Mouse (Mus musculus) megakaryocyte progenitor cell, adult 5-6 weeks (primary cell): ENCODE data around the gene Zfp784. TPM values are rescaled to one million over a fixed set of nuclear protein-coding genes. Genes with fewer than 3 reads are reported as not detected.

ENCODE experiments used
- ATAC-seq: replicated peaks from 2 replicates; pipeline ENCODE4 v1.8.0; 2016; ENCODE audit warnings: mild to moderate bottlenecking, moderate TSS enrichment, inconsistent platforms; ENCODE audit not compliant: poor library complexity
- total RNA-seq, 2 experiments: library from RNA; stranded (forward) in 1 of 2; stranded (reverse) in 1 of 2; fragments of 157-497, 149-512 nt in 1 of 2; fragments of 200-1000 nt in 1 of 2; gene quantifications; 2 replicates each; pipeline versions ENCODE4 v1.2.3 to v1.2.4; 2015 to 2017

Gene Zfp784
- total RNA-seq, 2 experiments from 2014 or later: 0.72 to 1.6 TPM

DNA sequence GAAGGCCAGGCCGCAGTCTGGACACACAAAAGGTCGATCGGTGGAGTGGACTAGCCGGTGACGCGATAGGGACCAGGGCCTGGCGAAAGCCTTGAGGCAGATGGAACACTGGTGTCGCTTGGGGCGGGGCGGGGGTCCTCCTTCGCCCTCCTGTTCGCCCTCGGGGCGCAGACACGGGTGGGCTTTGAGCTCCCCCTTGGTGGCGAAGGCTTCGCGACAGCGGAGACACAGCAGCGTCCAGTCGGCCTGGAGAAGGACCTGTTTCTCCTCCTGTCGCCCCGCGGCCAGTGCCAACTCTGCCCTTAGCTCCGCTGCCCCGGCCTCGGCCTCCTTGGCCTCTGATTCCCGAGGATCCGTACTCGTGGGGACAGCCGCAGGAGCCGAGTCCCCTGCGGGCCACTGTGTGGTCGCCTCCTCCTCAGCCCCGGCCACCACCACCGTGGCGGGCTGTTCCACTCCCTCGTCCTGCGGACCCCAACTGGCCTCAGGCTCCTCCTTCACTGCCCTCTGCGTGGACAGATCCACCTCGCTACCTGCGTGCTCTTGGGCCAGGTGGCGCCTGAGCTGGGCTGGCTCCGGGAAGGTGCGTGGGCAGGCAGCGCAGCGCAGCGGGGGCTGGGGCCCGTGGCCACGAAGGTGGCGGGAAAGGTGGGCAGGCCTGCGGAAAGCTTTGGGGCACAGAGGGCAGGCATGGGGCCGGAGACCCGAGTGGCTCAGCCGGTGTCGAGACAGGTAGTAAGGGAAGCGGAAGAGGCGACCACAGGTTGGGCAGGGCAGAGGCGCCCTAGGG, 44.1 kb downstream of the Zfp784 start:
- no peak for ATAC-seq

DNA sequence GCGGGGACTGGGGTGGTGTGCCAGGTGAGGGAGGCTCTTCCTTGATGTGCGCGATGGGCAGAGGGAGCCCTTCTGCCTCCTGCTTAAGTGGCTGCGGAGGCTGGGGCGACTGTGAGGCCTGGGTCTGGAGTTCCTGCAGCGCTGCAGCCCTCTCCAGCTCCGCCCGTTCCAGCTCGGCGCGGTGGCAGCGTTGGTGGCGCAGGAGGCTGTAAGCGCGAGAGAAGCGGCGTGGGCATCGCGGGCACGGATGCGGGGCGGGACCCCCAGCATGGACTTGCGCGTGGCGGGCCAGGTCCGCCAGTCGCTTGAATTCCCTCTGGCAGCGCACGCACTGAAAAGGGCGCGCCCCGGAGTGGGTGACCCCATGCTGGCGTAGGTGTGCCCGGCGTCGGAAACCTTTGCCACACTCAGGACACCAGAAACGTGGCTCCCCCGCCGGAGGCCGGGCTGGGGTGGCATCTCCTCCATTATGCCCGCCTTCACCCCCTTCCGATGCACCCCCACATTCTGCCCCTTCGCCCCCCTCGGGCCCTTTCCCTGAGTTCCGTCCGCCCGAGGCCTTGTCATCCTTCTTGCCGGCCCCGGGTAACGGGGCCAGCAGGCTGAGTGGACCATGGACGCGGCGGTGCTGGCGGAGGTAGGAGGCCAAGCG, 44.8 kb downstream of the Zfp784 start:
- ATAC-seq: no peak

DNA sequence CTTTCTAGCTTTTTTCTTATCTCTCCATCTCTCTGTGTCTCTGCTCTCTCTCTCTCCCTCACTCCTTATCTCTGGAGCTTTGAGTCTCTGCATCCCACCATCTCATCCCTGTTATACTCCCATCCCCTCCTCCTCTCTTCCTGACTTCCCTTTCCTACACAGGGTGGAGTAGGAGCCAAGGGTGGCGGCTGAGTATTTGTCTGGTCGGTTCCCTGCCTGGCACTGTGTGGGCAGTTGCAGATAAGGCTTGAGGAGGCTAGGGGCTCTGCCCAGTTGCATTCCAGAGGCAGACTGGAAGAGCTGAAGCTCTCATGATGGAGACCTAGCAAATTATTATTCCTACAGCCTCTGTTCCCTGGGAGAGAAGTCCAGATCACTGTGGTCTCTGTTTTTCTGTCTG, 50.0 kb downstream of the Zfp784 start:
- no peak for ATAC-seq

Other genes starting within 250 kb of the Zfp784 start
- gene Tmem238, start 248.8 kb downstream of the Zfp784 start, total RNA-seq (2015): 6.2 and 10.5 TPM in 2 replicates
- 5.4 and 5.5 TPM in 2 replicates for gene Tmem238, start 248.8 kb downstream of the Zfp784 start, total RNA-seq (2017)
- 1,898 and 2,111 TPM in 2 replicates for gene Rpl28, start 245.6 kb downstream of the Zfp784 start, total RNA-seq (2015)
- 686 and 710 TPM in 2 replicates for gene Rpl28, start 245.6 kb downstream of the Zfp784 start, total RNA-seq (2017)
- 280 and 341 TPM in 2 replicates for gene Ube2s, start 225.9 kb downstream of the Zfp784 start, total RNA-seq (2015)
- gene Ube2s, start 225.9 kb downstream of the Zfp784 start, total RNA-seq (2017): 169 and 190 TPM in 2 replicates
- 0.05 TPM in 1 of 2 replicates, not detected in the other for gene Shisa7, start 193.8 kb downstream of the Zfp784 start, total RNA-seq (2015)
- gene Shisa7, start 193.8 kb downstream of the Zfp784 start, total RNA-seq (2017): not detected in 2 replicates
- 9.1 and 13.4 TPM in 2 replicates for gene Isoc2b, start 168.2 kb downstream of the Zfp784 start, total RNA-seq (2015)
- gene Isoc2b, start 168.2 kb downstream of the Zfp784 start, total RNA-seq (2017): 34.9 and 98.1 TPM in 2 replicates
- gene Isoc2a, start 161.3 kb downstream of the Zfp784 start, total RNA-seq (2015): 2.4 and 3.1 TPM in 2 replicates
- gene Isoc2a, start 161.3 kb downstream of the Zfp784 start, total RNA-seq (2017): 7.3 and 8.7 TPM in 2 replicates
- not detected in 2 replicates for gene Gm36210, start 131.9 kb downstream of the Zfp784 start, total RNA-seq (2015)
- gene Gm36210, start 131.9 kb downstream of the Zfp784 start, total RNA-seq (2017): not detected in 2 replicates
- gene Zfp628, start 123.2 kb downstream of the Zfp784 start, total RNA-seq (2015): 7.4 and 8.0 TPM in 2 replicates
- gene Zfp628, start 123.2 kb downstream of the Zfp784 start, total RNA-seq (2017): 1.9 and 2.7 TPM in 2 replicates
- 0.20 and 0.64 TPM in 2 replicates for gene Nat14, start 116.4 kb downstream of the Zfp784 start, total RNA-seq (2015)
- gene Nat14, start 116.4 kb downstream of the Zfp784 start, total RNA-seq (2017): not detected in 2 replicates
- gene Ssc5d, start 112.7 kb downstream of the Zfp784 start, total RNA-seq (2015): not detected in 2 replicates
- 0.10 TPM in 1 of 2 replicates, not detected in the other for gene Ssc5d, start 112.7 kb downstream of the Zfp784 start, total RNA-seq (2017)
- not detected in 2 replicates for gene Sbk2, start 74.0 kb downstream of the Zfp784 start, total RNA-seq (2015)
- not detected in 2 replicates for gene Sbk2, start 74.0 kb downstream of the Zfp784 start, total RNA-seq (2017)
- not detected in 2 replicates for gene Sbk3, start 67.3 kb downstream of the Zfp784 start, total RNA-seq (2015)
- gene Sbk3, start 67.3 kb downstream of the Zfp784 start, total RNA-seq (2017): not detected in 2 replicates
- gene Zfp579, start 42.3 kb downstream of the Zfp784 start, total RNA-seq (2015): 11.1 and 14.3 TPM in 2 replicates
- 2.7 and 4.2 TPM in 2 replicates for gene Zfp579, start 42.3 kb downstream of the Zfp784 start, total RNA-seq (2017)
- 11.0 and 13.0 TPM in 2 replicates for gene Zfp524, start 24.0 kb downstream of the Zfp784 start, total RNA-seq (2015)
- gene Zfp524, start 24.0 kb downstream of the Zfp784 start, total RNA-seq (2017): 5.5 and 7.4 TPM in 2 replicates
- gene Fiz1, start 23.7 kb downstream of the Zfp784 start, total RNA-seq (2015): 35.6 and 39.2 TPM in 2 replicates
- 17.7 and 24.0 TPM in 2 replicates for gene Fiz1, start 23.7 kb downstream of the Zfp784 start, total RNA-seq (2017)
- 1.9 and 4.6 TPM in 2 replicates for gene Gm44973, start 22.9 kb downstream of the Zfp784 start, total RNA-seq (2015)
- gene Gm44973, start 22.9 kb downstream of the Zfp784 start, total RNA-seq (2017): not detected in 2 replicates
- 13.2 and 14.5 TPM in 2 replicates for gene Zfp865, start 18.1 kb downstream of the Zfp784 start, total RNA-seq (2015)
- gene Zfp865, start 18.1 kb downstream of the Zfp784 start, total RNA-seq (2017): 12.4 and 14.4 TPM in 2 replicates
- gene Ccdc106, start 17.9 kb downstream of the Zfp784 start, total RNA-seq (2015): 0.57 TPM in 1 of 2 replicates, not detected in the other
- gene Ccdc106, start 17.9 kb downstream of the Zfp784 start, total RNA-seq (2017): 0.21 TPM in 1 of 2 replicates, not detected in the other
- not detected in 2 replicates for gene 4632433K11Rik, start 4.3 kb downstream of the Zfp784 start, total RNA-seq (2015)
- gene 4632433K11Rik, start 4.3 kb downstream of the Zfp784 start, total RNA-seq (2017): 0.88 TPM in 1 of 2 replicates, not detected in the other
- 2.3 and 3.0 TPM in 2 replicates for gene Zfp580, start 13.1 kb upstream of the Zfp784 start, total RNA-seq (2015)
- gene Zfp580, start 13.1 kb upstream of the Zfp784 start, total RNA-seq (2017): 0.24 and 0.67 TPM in 2 replicates
- 99.3 TPM in 2 replicates for gene U2af2, start 23.7 kb upstream of the Zfp784 start, total RNA-seq (2015)
- gene U2af2, start 23.7 kb upstream of the Zfp784 start, total RNA-seq (2017): 225 and 247 TPM in 2 replicates
- gene Epn1, start 41.8 kb upstream of the Zfp784 start, total RNA-seq (2015): 41.0 and 42.0 TPM in 2 replicates
- 37.0 and 51.5 TPM in 2 replicates for gene Epn1, start 41.8 kb upstream of the Zfp784 start, total RNA-seq (2017)
- not detected in 2 replicates for gene Rfpl4, start 78.5 kb upstream of the Zfp784 start, total RNA-seq (2015)
- not detected in 2 replicates for gene Rfpl4, start 78.5 kb upstream of the Zfp784 start, total RNA-seq (2017)
- gene Rasl2-9, start 87.5 kb upstream of the Zfp784 start, total RNA-seq (2015): not detected in 2 replicates
- gene Rasl2-9, start 87.5 kb upstream of the Zfp784 start, total RNA-seq (2017): not detected in 2 replicates
- gene Vmn1r55, start 111.2 kb upstream of the Zfp784 start, total RNA-seq (2015): not detected in 2 replicates
- gene Vmn1r55, start 111.2 kb upstream of the Zfp784 start, total RNA-seq (2017): not detected in 2 replicates
- not detected in 2 replicates for gene Vmn1r56, start 158.3 kb upstream of the Zfp784 start, total RNA-seq (2015)
- not detected in 2 replicates for gene Vmn1r56, start 158.3 kb upstream of the Zfp784 start, total RNA-seq (2017)
- gene Vmn1r57, start 180.0 kb upstream of the Zfp784 start, total RNA-seq (2015): not detected in 2 replicates
- gene Vmn1r57, start 180.0 kb upstream of the Zfp784 start, total RNA-seq (2017): not detected in 2 replicates